Mouse (Mus musculus) liver, postnatal 0 days (tissue): Measurements from ENCODE around the gene Ankrd37.

ENCODE experiments used
- CTCF ChIP-seq: sonication (generic); IDR thresholded peaks from 2 replicates; pipeline ENCODE4 v1.5.1; 2016; ENCODE audit warnings: antibody characterized with exemption, low read depth
- EP300 ChIP-seq: IDR thresholded peaks from 2 replicates; pipeline ENCODE4 v1.6.1; 2016; ENCODE audit warnings: antibody characterized with exemption, low read depth, mild to moderate bottlenecking

DNA sequence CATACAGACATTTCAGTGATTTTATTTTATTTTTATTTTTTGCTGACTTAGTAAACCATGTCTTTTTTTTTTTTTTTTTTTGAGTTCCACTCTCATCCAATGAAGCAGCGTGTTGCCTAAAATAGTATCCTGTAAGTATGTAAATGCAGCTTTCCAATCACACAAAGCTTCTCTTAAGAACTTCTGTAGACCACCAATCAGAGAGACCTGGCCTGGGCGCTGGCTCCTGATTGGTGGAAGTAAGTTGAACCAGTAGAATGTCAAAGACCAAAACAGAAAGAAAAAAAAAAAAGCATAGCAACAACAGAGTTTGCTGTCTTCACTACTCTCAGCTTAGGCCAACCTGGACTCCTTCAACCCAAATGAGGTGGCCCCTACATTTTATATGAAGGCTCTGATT is 4.8 kb upstream of the Ankrd37 start:
- no peak for TF ChIP-seq CTCF
- TF ChIP-seq EP300, result no peak
